Mouse (Mus musculus): ENCODE results near the gene Usp37. TPM values are rescaled to one million over a fixed set of nuclear protein-coding genes. Genes with fewer than 3 reads are reported as not detected.

Usp37 gene
- polyA plus RNA-seq, 1 experiment from 2014 or later: 28.6 TPM

GRCm38 (mm10) chr1:74412711-74413110, 131.4 kb downstream of the Usp37 start:
- Histone ChIP-seq H3K9ac (ENCODE audit: low read length) (no peak overlapping the region), H3K4me1 (ENCODE audit: control insufficient read depth, insufficient read depth, low read length) (no peaks in the 10 kb centered on the region), H3K27me3 (replicated peaks; ENCODE audit: control insufficient read depth, insufficient read depth, low read length) (no peaks in the 10 kb centered on the region), H3K9me3 (replicated peaks; ENCODE audit: control insufficient read depth, low read length) (no peaks in the 10 kb centered on the region), H3K4me2 (ENCODE audit: low read length) (no peak overlapping the region), H3K4me3 (ENCODE audit: low read depth, low read length) (no peak overlapping the region), H3K27ac (ENCODE audit: low read depth, low read length) (no peak overlapping the region), H3K36me3 (ENCODE audit: control insufficient read depth, insufficient read depth, low read length) (no peaks in the 10 kb centered on the region)
- DNase-seq (ENCODE audit: low spot score) (no peak), ATAC-seq (no peak)
- WGBS: 82% methylated on average over 8 of the region's 8 CpGs

GRCm38 (mm10) chr1:74411753-74412325, 132.2 kb downstream of the Usp37 start:
- H3K27me3 ChIP-seq (replicated peaks; ENCODE audit: control insufficient read depth, insufficient read depth, low read length): no peaks in the 10 kb centered on the region
- H3K4me1 ChIP-seq (ENCODE audit: control insufficient read depth, insufficient read depth, low read length): no peaks in the 10 kb centered on the region
- no peaks in the 10 kb centered on the region for H3K36me3 ChIP-seq (ENCODE audit: control insufficient read depth, insufficient read depth, low read length)
- ATAC-seq: no peak
- H3K27ac ChIP-seq (ENCODE audit: low read depth, low read length): no peak overlapping the region
- DNase-seq (ENCODE audit: low spot score): no peak
- H3K9me3 ChIP-seq (replicated peaks; ENCODE audit: control insufficient read depth, low read length): no peaks in the 10 kb centered on the region
- 45% methylated on average over 2 of the region's 2 CpGs for WGBS
- no peak overlapping the region for H3K4me3 ChIP-seq (ENCODE audit: low read depth, low read length)
- H3K9ac ChIP-seq (ENCODE audit: low read length): no peak overlapping the region
- no peak overlapping the region for H3K4me2 ChIP-seq (ENCODE audit: low read length)

GRCm38 (mm10) chr1:74408589-74409504, 135.2 kb downstream of the Usp37 start, which contains the start of gene Vil1:
Gene Vil1 (plus strand): TSS chr1:74409376.
- Histone ChIP-seq H3K36me3 (ENCODE audit: control insufficient read depth, insufficient read depth, low read length) (no peaks in the 10 kb centered on the region), H3K4me2 (ENCODE audit: low read length) (no peak within 1 kb of the TSS), H3K9me3 (replicated peaks; ENCODE audit: control insufficient read depth, low read length) (no peaks in the 10 kb centered on the region), H3K4me3 (ENCODE audit: low read depth, low read length) (no peak within 1 kb of the TSS), H3K9ac (ENCODE audit: low read length) (no peak within 1 kb of the TSS), H3K27ac (ENCODE audit: low read depth, low read length) (no peak within 1 kb of the TSS), H3K27me3 (replicated peaks; ENCODE audit: control insufficient read depth, insufficient read depth, low read length) (no peaks in the 10 kb centered on the region), H3K4me1 (ENCODE audit: control insufficient read depth, insufficient read depth, low read length) (no peaks in the 10 kb centered on the region)
- ATAC-seq: no peak
- 59% methylated on average over 14 of the region's 15 CpGs for WGBS
- no peak for DNase-seq (ENCODE audit: low spot score)

- Histone ChIP-seq H3K4me3 (ENCODE audit: low read depth, low read length) (no peak overlapping the region), H3K27me3 (replicated peaks; ENCODE audit: control insufficient read depth, insufficient read depth, low read length) (no peaks in the 10 kb centered on the region), H3K4me1 (ENCODE audit: control insufficient read depth, insufficient read depth, low read length) (no peaks in the 10 kb centered on the region), H3K27ac (ENCODE audit: low read depth, low read length) (no peak overlapping the region), H3K4me2 (ENCODE audit: low read length) (no peak overlapping the region), H3K36me3 (ENCODE audit: control insufficient read depth, insufficient read depth, low read length) (no peaks in the 10 kb centered on the region), H3K9me3 (replicated peaks; ENCODE audit: control insufficient read depth, low read length) (no peaks in the 10 kb centered on the region), H3K9ac (ENCODE audit: low read length) (no peak overlapping the region)
- ATAC-seq (no peak), DNase-seq (ENCODE audit: low spot score) (no peak)
- 90% methylated on average over 4 of the region's 4 CpGs for WGBS
Observed at GRCm38 (mm10) chr1:74404206-74404605, 139.9 kb downstream of the Usp37 start.

GRCm38 (mm10) chr1:74401015-74401702, 142.9 kb downstream of the Usp37 start:
- no peak for ATAC-seq
- WGBS: 58% methylated on average over 16 of the region's 16 CpGs
- H3K4me3 ChIP-seq (ENCODE audit: low read depth, low read length): no peak overlapping the region
- H3K27ac ChIP-seq (ENCODE audit: low read depth, low read length): no peak overlapping the region
- no peak overlapping the region for H3K4me2 ChIP-seq (ENCODE audit: low read length)
- no peak for DNase-seq (ENCODE audit: low spot score)
- H3K9ac ChIP-seq (ENCODE audit: low read length): no peak overlapping the region
- H3K36me3 ChIP-seq (ENCODE audit: control insufficient read depth, insufficient read depth, low read length): no peaks in the 10 kb centered on the region
- no peaks in the 10 kb centered on the region for H3K9me3 ChIP-seq (replicated peaks; ENCODE audit: control insufficient read depth, low read length)
- H3K4me1 ChIP-seq (ENCODE audit: control insufficient read depth, insufficient read depth, low read length): no peaks in the 10 kb centered on the region
- no peaks in the 10 kb centered on the region for H3K27me3 ChIP-seq (replicated peaks; ENCODE audit: control insufficient read depth, insufficient read depth, low read length)

GRCm38 (mm10) chr1:74400531-74400930, 143.6 kb downstream of the Usp37 start:
- Histone ChIP-seq H3K4me1 (ENCODE audit: control insufficient read depth, insufficient read depth, low read length) (no peaks in the 10 kb centered on the region), H3K36me3 (ENCODE audit: control insufficient read depth, insufficient read depth, low read length) (no peaks in the 10 kb centered on the region), H3K4me3 (ENCODE audit: low read depth, low read length) (no peak overlapping the region), H3K4me2 (ENCODE audit: low read length) (no peak overlapping the region), H3K9ac (ENCODE audit: low read length) (no peak overlapping the region), H3K27me3 (replicated peaks; ENCODE audit: control insufficient read depth, insufficient read depth, low read length) (no peaks in the 10 kb centered on the region), H3K9me3 (replicated peaks; ENCODE audit: control insufficient read depth, low read length) (no peaks in the 10 kb centered on the region), H3K27ac (ENCODE audit: low read depth, low read length) (no peak overlapping the region)
- WGBS: 81% methylated on average over 3 of the region's 3 CpGs
- ATAC-seq (no peak), DNase-seq (ENCODE audit: low spot score) (no peak)

- H3K4me1 ChIP-seq (ENCODE audit: control insufficient read depth, insufficient read depth, low read length): no peaks in the 10 kb centered on the region; the same call in 1 of the 2 replicates
- 2% methylated on average over 11 of the region's 11 CpGs for WGBS
- H3K9ac ChIP-seq (ENCODE audit: low read length): peak overlapping the region; percentile 63
- peaks cover 15% of the 10 kb centered on the region for H3K36me3 ChIP-seq (ENCODE audit: control insufficient read depth, insufficient read depth, low read length)
- H3K4me2 ChIP-seq (ENCODE audit: low read length): peak overlapping the region; percentile 71
- no peak overlapping the region; the same call in 1 of the 2 replicates for H3K27ac ChIP-seq (ENCODE audit: low read depth, low read length)
- H3K9me3 ChIP-seq (replicated peaks; ENCODE audit: control insufficient read depth, low read length): no peaks in the 10 kb centered on the region
- ATAC-seq (peak; percentile 36; the same call in 1 of the 2 replicates), DNase-seq (ENCODE audit: low spot score) (peak; percentile 73)
- H3K4me3 ChIP-seq (ENCODE audit: low read depth, low read length): peak overlapping the region; percentile 40
- no peaks in the 10 kb centered on the region for H3K27me3 ChIP-seq (replicated peaks; ENCODE audit: control insufficient read depth, insufficient read depth, low read length)
Observed at GRCm38 (mm10) chr1:74397919-74398451, 146.1 kb downstream of the Usp37 start.

- no peak overlapping the region; the same call in 1 of the 2 replicates for H3K27ac ChIP-seq (ENCODE audit: low read depth, low read length)
- DNase-seq (ENCODE audit: low spot score): peak; percentile 92
- H3K9me3 ChIP-seq (replicated peaks; ENCODE audit: control insufficient read depth, low read length): no peaks in the 10 kb centered on the region
- H3K4me3 ChIP-seq (ENCODE audit: low read depth, low read length): peak overlapping the region; percentile 40
- under 1% methylated on average over 41 of the region's 41 CpGs for WGBS
- no peaks in the 10 kb centered on the region; the same call in 1 of the 2 replicates for H3K4me1 ChIP-seq (ENCODE audit: control insufficient read depth, insufficient read depth, low read length)
- ATAC-seq: peak; percentile 91
- peak overlapping the region; percentile 63 for H3K9ac ChIP-seq (ENCODE audit: low read length)
- peak overlapping the region; percentile 71 for H3K4me2 ChIP-seq (ENCODE audit: low read length)
- no peaks in the 10 kb centered on the region for H3K27me3 ChIP-seq (replicated peaks; ENCODE audit: control insufficient read depth, insufficient read depth, low read length)
- peaks cover 15% of the 10 kb centered on the region for H3K36me3 ChIP-seq (ENCODE audit: control insufficient read depth, insufficient read depth, low read length)
Observed at GRCm38 (mm10) chr1:74397268-74397918, 146.7 kb downstream of the Usp37 start.
